Mouse (Mus musculus) monocyte, adult 5-6 weeks (primary cell): ENCODE data around the gene Nfix. TPM values are rescaled to one million over a fixed set of nuclear protein-coding genes. Genes with fewer than 3 reads are reported as not detected.

Experiments used
- ATAC-seq: fragments of 153-309, 156-312 bp; replicated peaks from 2 replicates; pipeline ENCODE4 v1.8.0; 2017; ENCODE audit warnings: mild to moderate bottlenecking; ENCODE audit not compliant: low TSS enrichment, insufficient number of reproducible peaks, severe bottlenecking, poor library complexity, low FRiP score
- total RNA-seq: library from RNA; stranded (forward); fragments of 200-1000, 200-491, 200-594 nt; gene quantifications from 3 replicates; pipeline ENCODE4 v1.2.3, GENCODE M21; 2017

Nfix gene
- total RNA-seq, 1 experiment from 2014 or later = 16.7 TPM

GRCm38 (mm10) chr8:84732545-84732944 is 67.6 kb downstream of the Nfix start:
- ATAC-seq = no peak

GRCm38 (mm10) chr8:84731371-84732177 is 68.6 kb downstream of the Nfix start:
- no peak for ATAC-seq

- ATAC-seq = no peak
Measured at GRCm38 (mm10) chr8:84730541-84731370, 69.4 kb downstream of the Nfix start.

GRCm38 (mm10) chr8:84729921-84730362 is 70.2 kb downstream of the Nfix start:
- ATAC-seq = no peak

- no peak for ATAC-seq
Measured at GRCm38 (mm10) chr8:84728474-84728873, 71.7 kb downstream of the Nfix start.

- ATAC-seq = peak; percentile 65
Measured at GRCm38 (mm10) chr8:84725941-84726259, 74.2 kb downstream of the Nfix start.

- ATAC-seq = no peak
Measured at GRCm38 (mm10) chr8:84725246-84725940, 74.8 kb downstream of the Nfix start.

- ATAC-seq = no peak
Measured at GRCm38 (mm10) chr8:84724683-84725082, 75.5 kb downstream of the Nfix start.

- no peak for ATAC-seq
Measured at GRCm38 (mm10) chr8:84723571-84723900, 76.6 kb downstream of the Nfix start.

GRCm38 (mm10) chr8:84722850-84723570 is 77.1 kb downstream of the Nfix start, which contains the start of gene G430095P16Rik:
TSS of gene G430095P16Rik (plus strand) at chr8:84723007.
- peak; percentile 88 for ATAC-seq

- no peak for ATAC-seq
Measured at GRCm38 (mm10) chr8:84722530-84722849, 77.7 kb downstream of the Nfix start.

GRCm38 (mm10) chr8:84718959-84719690 is 81.0 kb downstream of the Nfix start:
- ATAC-seq = no peak

GRCm38 (mm10) chr8:84718476-84718875 is 81.7 kb downstream of the Nfix start:
- ATAC-seq = no peak

GRCm38 (mm10) chr8:84716790-84717189 is 83.4 kb downstream of the Nfix start:
- no peak for ATAC-seq

GRCm38 (mm10) chr8:84715893-84716468 is 84.2 kb downstream of the Nfix start:
- ATAC-seq = no peak

GRCm38 (mm10) chr8:84714161-84714560 is 86.0 kb downstream of the Nfix start:
- ATAC-seq = no peak

- no peak for ATAC-seq
Measured at GRCm38 (mm10) chr8:84713381-84713780, 86.8 kb downstream of the Nfix start.

GRCm38 (mm10) chr8:84712759-84713120 is 87.4 kb downstream of the Nfix start:
- no peak for ATAC-seq
